Comparison of ENCODE assay signal across 7 mouse cellular contexts in the genomic region with DNA sequence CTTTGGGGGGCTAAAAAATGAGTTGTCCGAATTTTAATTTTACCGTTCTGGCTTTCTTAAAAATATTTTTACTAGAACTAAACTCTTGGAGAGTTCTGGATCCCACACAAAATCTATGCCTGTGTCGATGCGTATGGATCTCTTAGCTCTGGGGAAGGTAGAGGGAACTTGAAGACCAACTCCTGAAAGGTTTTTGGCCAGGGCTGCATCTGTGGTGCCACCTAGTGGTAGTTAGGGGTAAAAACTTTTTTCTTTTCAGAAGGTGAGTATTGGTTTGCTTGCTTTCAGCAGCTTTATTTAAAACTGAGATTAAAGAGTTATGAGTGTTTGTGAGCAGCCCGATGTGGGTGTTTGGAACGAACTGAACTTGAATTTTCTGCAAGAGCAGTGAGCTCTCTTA. TPM values are rescaled to one million over a fixed set of nuclear protein-coding genes. Genes with fewer than 3 reads are reported as not detected.
DNase-seq lines count a peak whose midpoint lies in the region; ATAC-seq and TF ChIP-seq lines count a peak whose summit lies in the region.

No protein-coding gene starts in this region.

- no peak overlapping the region for H3K27ac ChIP-seq in lung, postnatal 0 days (ENCODE audit: low read length)

- H3K4me2 ChIP-seq in lung, postnatal 0 days (replicated peaks; ENCODE audit: low read depth, low read length): no peak overlapping the region

- H3K36me3 ChIP-seq in lung, postnatal 0 days (ENCODE audit: insufficient read depth, low read length): no peaks in the 10 kb centered on the region

- 10% methylated on average over 6 of the region's 6 CpGs for WGBS in lung, postnatal 0 days

- TF ChIP-seq EP300 in lung, postnatal 0 days (IDR thresholded peaks at IDR 0.05): no peak

- DNase-seq in kidney, adult 9 months: peak; percentile 43
- DNase-seq in kidney, postnatal 25 days: no peak
- DNase-seq in 416B (ENCODE audit: low read depth) (peak; percentile 73), ES-CJ7 (ENCODE audit: low read depth, low spot score) (peak; percentile 87)
- peak; percentile 78 for DNase-seq in lung, postnatal 0 days (ENCODE audit: low spot score)
- no peak for DNase-seq in frontal cortex, postnatal 14 days (ENCODE audit: low spot score in 2 of 2)

- no peak overlapping the region for H3K9ac ChIP-seq in lung, postnatal 0 days (replicated peaks; ENCODE audit: low read depth)

- TF ChIP-seq CTCF in lung, postnatal 0 days (IDR thresholded peaks at IDR 0.05): peak; percentile 86

- H3K9me3 ChIP-seq in lung, postnatal 0 days (ENCODE audit: low read length): no peaks in the 10 kb centered on the region

- H3K27me3 ChIP-seq in lung, postnatal 0 days (replicated peaks; ENCODE audit: insufficient read depth, low read length): no peaks in the 10 kb centered on the region

- no peak overlapping the region for H3K4me3 ChIP-seq in lung, postnatal 0 days (ENCODE audit: low read depth, low read length)

- peak; percentile 75 for ATAC-seq in common myeloid progenitor, adult 5-6 weeks (replicated peaks; ENCODE audit: low read depth, poor library complexity, severe bottlenecking)
- ATAC-seq in lung, postnatal 0 days: no peak

- H3K4me1 ChIP-seq in lung, postnatal 0 days (ENCODE audit: insufficient read depth, low read depth, low read length): no peaks in the 10 kb centered on the region

RNA-seq across cellular contexts. Expression of a gene that starts 21.8 kb away (rescaled TPM):
- not detected in 2 replicates for total RNA-seq in common myeloid progenitor, adult 5-6 weeks (2017)
- 33.4 and 42.9 TPM in 2 replicates for polyA plus RNA-seq in lung, postnatal 0 days (2015; fragmentation: Nextera tagmentation; extraction: Ambion mirVana)

Comparison
In these comparisons a context has a peak if more than half of its experiments do, and no peak if none do; other contexts are left out.
1. DNase-seq: peak in kidney, adult 9 months (single experiment), 416B (single experiment), ES-CJ7 (single experiment) and lung, postnatal 0 days (single experiment); none in kidney, postnatal 25 days (0 of 2) and frontal cortex, postnatal 14 days (0 of 2).